Mouse (Mus musculus) heart, embryonic 16.5 days (tissue): ENCODE results near the gene Map3k5. TPM values are rescaled to one million over a fixed set of nuclear protein-coding genes. Genes with fewer than 3 reads are reported as not detected.
A peak's percentile ranks its signal among the peaks of the same experiment; 100 is the strongest.

Experiments used
- ATAC-seq: fragments of 200-750 bp; cut with Nextera tagmentation; replicated peaks from 2 replicates; pipeline ENCODE4 v1.8.0; 2017; ENCODE audit warnings: moderate number of reproducible peaks; ENCODE audit not compliant: insufficient read depth, low FRiP score; ENCODE audit errors: extremely low read depth
- H3K27ac ChIP-seq: fragments of 300-500 bp; sonication (generic); 2 replicates; pipeline ENCODE4 v1.5.1; 2014; ENCODE audit warnings: mild to moderate bottlenecking, low read length, control low read depth, moderate library complexity
- H3K27me3 ChIP-seq: fragments of 300-500 bp; sonication (generic); 2 replicates; pipeline ENCODE4 v1.6.1; 2014; ENCODE audit warnings: low read length, mixed read lengths; ENCODE audit not compliant: control insufficient read depth, insufficient read depth
- H3K36me3 ChIP-seq: fragments of 300-500 bp; sonication (generic); 2 replicates; pipeline ENCODE4 v1.6.1; 2014; ENCODE audit not compliant: control insufficient read depth, insufficient read depth
- H3K4me1 ChIP-seq: fragments of 300-500 bp; sonication (generic); 2 replicates; pipeline ENCODE4 v1.6.1; 2014; ENCODE audit warnings: low read length, mixed read lengths; ENCODE audit not compliant: control insufficient read depth, insufficient read depth
- H3K4me2 ChIP-seq: fragments of 300-500 bp; sonication (generic); 2 replicates; pipeline ENCODE4 v1.6.1; 2014; ENCODE audit warnings: low read depth, mild to moderate bottlenecking, control low read depth, low read length
- H3K4me3 ChIP-seq: fragments of 300-500 bp; sonication (generic); 2 replicates; pipeline ENCODE4 v1.5.1; 2014; ENCODE audit warnings: mild to moderate bottlenecking, control low read depth, low read length
- H3K9ac ChIP-seq: fragments of 300-500 bp; sonication (generic); 2 replicates; pipeline ENCODE4 v1.6.1; 2014; ENCODE audit warnings: low read length, control low read depth
- H3K9me3 ChIP-seq: fragments of 300-500 bp; sonication (generic); replicated peaks from 2 replicates; pipeline ENCODE4 v1.6.1; 2016; ENCODE audit warnings: low read length; ENCODE audit not compliant: control insufficient read depth
- WGBS: fragments of 180-500 bp; shearing (Covaris S2); extraction: QIAGEN DNeasy Blood & Tissue Kit; methylation state at CpG from one replicate; pipeline ENCODE4 v1.1.7; 2014; 5-methylcytosine and 5-hydroxymethylcytosine counted together
- polyA plus RNA-seq: library from polyadenylated mRNA; unstranded; fragments of >200 nt; fragmentation: Nextera tagmentation; extraction: Ambion mirVana; gene quantifications from 2 replicates; pipeline ENCODE4 v1.2.1, GENCODE M21; 2015

Map3k5 gene
- polyA plus RNA-seq, 1 experiment from 2014 or later: 2.8 TPM

GRCm38 (mm10) chr10:20149121-20149834 is 215.0 kb downstream of the Map3k5 start:
- WGBS: under 1% methylated on average over 63 of the region's 74 CpGs
- peak; percentile 81 for ATAC-seq
- Histone ChIP-seq H3K36me3 (no peaks in the 10 kb centered on the region), H3K9ac (peak overlapping the region; percentile 86), H3K4me3 (peak overlapping the region; percentile 82), H3K27ac (peak overlapping the region; percentile 62; the same call in 1 of the 2 replicates), H3K4me1 (peaks cover 7% of the 10 kb centered on the region; the same call in 1 of the 2 replicates), H3K27me3 (peaks cover 14% of the 10 kb centered on the region), H3K4me2 (peak overlapping the region; percentile 87), H3K9me3 (no peaks in the 10 kb centered on the region)

- Histone ChIP-seq H3K9ac (peak overlapping the region; percentile 86), H3K4me1 (peaks cover 7% of the 10 kb centered on the region; the same call in 1 of the 2 replicates), H3K9me3 (no peaks in the 10 kb centered on the region), H3K4me3 (peak overlapping the region; percentile 82), H3K27ac (no peak overlapping the region), H3K36me3 (no peaks in the 10 kb centered on the region), H3K27me3 (peaks cover 14% of the 10 kb centered on the region), H3K4me2 (peak overlapping the region; percentile 87)
- no peak for ATAC-seq
- 4% methylated on average over 13 of the region's 13 CpGs for WGBS
Observed at GRCm38 (mm10) chr10:20149835-20150355, 215.6 kb downstream of the Map3k5 start.

- ATAC-seq: no peak
- Histone ChIP-seq H3K27ac (no peak overlapping the region), H3K36me3 (no peaks in the 10 kb centered on the region), H3K4me1 (peaks cover 10% of the 10 kb centered on the region), H3K9me3 (no peaks in the 10 kb centered on the region), H3K9ac (no peak overlapping the region), H3K4me2 (no peak overlapping the region), H3K4me3 (no peak overlapping the region), H3K27me3 (peaks cover 8% of the 10 kb centered on the region)
- WGBS: 83% methylated on average over 1 of the region's 1 CpGs
Observed at GRCm38 (mm10) chr10:20152131-20152530, 217.9 kb downstream of the Map3k5 start.

GRCm38 (mm10) chr10:20153507-20153906 is 219.2 kb downstream of the Map3k5 start:
- ATAC-seq: no peak
- H3K9ac ChIP-seq: no peak overlapping the region
- no peaks in the 10 kb centered on the region for H3K36me3 ChIP-seq
- H3K27ac ChIP-seq: no peak overlapping the region
- peaks cover 10% of the 10 kb centered on the region for H3K4me1 ChIP-seq
- no peaks in the 10 kb centered on the region for H3K9me3 ChIP-seq
- H3K4me2 ChIP-seq: no peak overlapping the region
- WGBS: 70% methylated on average over 2 of the region's 2 CpGs
- H3K27me3 ChIP-seq: peaks cover 3% of the 10 kb centered on the region; the same call in 1 of the 2 replicates
- H3K4me3 ChIP-seq: no peak overlapping the region

- Histone ChIP-seq H3K4me1 (peaks cover 12% of the 10 kb centered on the region), H3K9me3 (no peaks in the 10 kb centered on the region), H3K4me3 (no peak overlapping the region), H3K36me3 (no peaks in the 10 kb centered on the region), H3K4me2 (no peak overlapping the region), H3K9ac (no peak overlapping the region), H3K27me3 (no peaks in the 10 kb centered on the region), H3K27ac (no peak overlapping the region)
- 62% methylated on average over 7 of the region's 7 CpGs for WGBS
- ATAC-seq: no peak
Observed at GRCm38 (mm10) chr10:20155401-20155800, 221.1 kb downstream of the Map3k5 start.

GRCm38 (mm10) chr10:20157021-20157726 is 222.9 kb downstream of the Map3k5 start:
- WGBS: 75% methylated on average over 8 of the region's 8 CpGs
- Histone ChIP-seq H3K27ac (no peak overlapping the region), H3K4me1 (peaks cover 16% of the 10 kb centered on the region), H3K4me3 (no peak overlapping the region), H3K9ac (no peak overlapping the region), H3K9me3 (no peaks in the 10 kb centered on the region), H3K27me3 (no peaks in the 10 kb centered on the region), H3K4me2 (no peak overlapping the region), H3K36me3 (no peaks in the 10 kb centered on the region)
- ATAC-seq: no peak

- Histone ChIP-seq H3K36me3 (no peaks in the 10 kb centered on the region), H3K27me3 (no peaks in the 10 kb centered on the region), H3K9ac (no peak overlapping the region), H3K9me3 (no peaks in the 10 kb centered on the region), H3K27ac (no peak overlapping the region), H3K4me1 (peaks cover 19% of the 10 kb centered on the region), H3K4me2 (no peak overlapping the region), H3K4me3 (no peak overlapping the region)
- ATAC-seq: no peak
- 29% methylated on average over 4 of the region's 4 CpGs for WGBS
Observed at GRCm38 (mm10) chr10:20158756-20159155, 224.5 kb downstream of the Map3k5 start.

GRCm38 (mm10) chr10:20159308-20159707 is 225.0 kb downstream of the Map3k5 start:
- WGBS: 71% methylated on average over 5 of the region's 5 CpGs
- H3K4me2 ChIP-seq: no peak overlapping the region
- no peaks in the 10 kb centered on the region for H3K27me3 ChIP-seq
- H3K9ac ChIP-seq: no peak overlapping the region
- H3K36me3 ChIP-seq: no peaks in the 10 kb centered on the region
- H3K4me1 ChIP-seq: peaks cover 19% of the 10 kb centered on the region
- no peak for ATAC-seq
- H3K4me3 ChIP-seq: no peak overlapping the region
- no peaks in the 10 kb centered on the region for H3K9me3 ChIP-seq
- no peak overlapping the region for H3K27ac ChIP-seq

- H3K4me2 ChIP-seq: peak overlapping the region; percentile 33; the same call in 1 of the 2 replicates
- WGBS: 44% methylated on average over 8 of the region's 8 CpGs
- no peaks in the 10 kb centered on the region for H3K27me3 ChIP-seq
- H3K9me3 ChIP-seq: 0 out of 2 replicates have a peak, but pooled peaks cover 2% of the 10 kb centered on the region
- no peak overlapping the region for H3K27ac ChIP-seq
- H3K4me3 ChIP-seq: no peak overlapping the region
- ATAC-seq: no peak
- H3K9ac ChIP-seq: 0 out of 2 replicates have a peak overlapping the region, but pooled peaks have one; percentile 9
- no peaks in the 10 kb centered on the region for H3K36me3 ChIP-seq
- peaks cover 17% of the 10 kb centered on the region for H3K4me1 ChIP-seq
Observed at GRCm38 (mm10) chr10:20160914-20161313, 226.6 kb downstream of the Map3k5 start.
